Mouse (Mus musculus): Measurements from ENCODE around the gene Ndufb3. TPM values are rescaled to one million over a fixed set of nuclear protein-coding genes. Genes with fewer than 3 reads are reported as not detected.
"Not testable (repeated sequence)": the region's sequence is repeated elsewhere in the genome, so short reads cannot be mapped to it uniquely, and the experiment has no call there.

Ndufb3 gene
- polyA plus RNA-seq, 1 experiment: 268 TPM

DNA sequence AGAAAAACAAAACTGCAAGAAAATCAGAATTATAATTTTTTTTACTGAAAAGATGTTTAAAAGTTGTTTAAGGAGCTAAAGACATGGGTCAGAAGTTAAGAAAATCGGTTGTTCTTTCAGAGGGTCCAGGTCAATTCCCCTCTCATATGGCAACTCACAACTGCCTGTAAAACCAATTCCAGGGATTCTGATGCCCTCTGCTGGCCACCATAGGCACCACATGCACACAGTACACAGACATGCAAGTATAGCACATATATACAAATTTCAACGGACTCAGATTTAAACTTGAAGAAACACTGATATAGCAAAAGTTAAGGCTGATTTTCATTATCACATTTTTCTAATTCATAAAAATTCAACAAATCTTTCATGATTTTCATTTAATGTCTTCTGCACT is 7.0 kb upstream of the Ndufb3 start:
- Histone ChIP-seq H3K27ac (ENCODE audit: insufficient read depth, low read length) (no peak overlapping the region), H3K4me3 (replicated peaks; ENCODE audit: insufficient read depth, low read depth, low read length) (no peak overlapping the region), H3K4me1 (ENCODE audit: control insufficient read depth, insufficient read depth, low read length) (no peaks in the 10 kb centered on the region), H3K27me3 (ENCODE audit: control insufficient read depth, insufficient read depth, low read length) (no peaks in the 10 kb centered on the region)
- TF ChIP-seq POLR2A (IDR thresholded peaks at IDR 0.05; ENCODE audit: borderline replicate concordance, insufficient read depth, low read length): no peak
- TF ChIP-seq CTCF (IDR thresholded peaks at IDR 0.05; ENCODE audit: borderline replicate concordance, insufficient read depth, low read depth, low read length): peak; percentile 31; the same call in 1 of the 2 replicates
- no peak for DNase-seq
- 93% methylated on average over 2 of the region's 2 CpGs for WGBS

DNA sequence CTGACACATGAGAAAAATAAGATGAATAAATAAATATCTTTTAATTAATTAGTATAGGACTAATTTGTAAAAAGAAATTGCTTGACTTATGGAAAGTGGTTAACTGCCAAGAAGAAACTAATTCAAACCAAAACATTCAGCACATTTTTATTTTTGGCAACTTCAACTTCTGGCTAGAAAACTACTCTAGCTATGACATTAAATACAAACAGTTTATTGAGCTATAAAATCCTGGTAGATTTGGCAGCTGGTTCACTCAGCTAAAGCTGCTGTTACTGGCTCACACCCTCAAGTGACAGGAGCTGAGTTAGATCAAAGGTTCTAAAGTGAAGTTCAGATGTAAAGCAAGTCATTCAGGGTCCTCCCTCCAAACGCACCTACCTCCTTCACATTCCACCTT is 3.6 kb upstream of the Ndufb3 start:
- Histone ChIP-seq H3K27ac (ENCODE audit: insufficient read depth, low read length) (no peak overlapping the region), H3K4me3 (replicated peaks; ENCODE audit: insufficient read depth, low read depth, low read length) (no peak overlapping the region), H3K4me1 (ENCODE audit: control insufficient read depth, insufficient read depth, low read length) (no peaks in the 10 kb centered on the region), H3K27me3 (ENCODE audit: control insufficient read depth, insufficient read depth, low read length) (no peaks in the 10 kb centered on the region)
- no peak for DNase-seq
- no peak for TF ChIP-seq POLR2A (IDR thresholded peaks at IDR 0.05; ENCODE audit: borderline replicate concordance, insufficient read depth, low read length)
- no peak for TF ChIP-seq CTCF (IDR thresholded peaks at IDR 0.05; ENCODE audit: borderline replicate concordance, insufficient read depth, low read depth, low read length)
- WGBS: 77% methylated on average over 1 of the region's 1 CpGs

- H3K27ac ChIP-seq (ENCODE audit: insufficient read depth, low read length): no peak overlapping the region
- H3K4me1 ChIP-seq (ENCODE audit: control insufficient read depth, insufficient read depth, low read length): no peaks in the 10 kb centered on the region
- no peaks in the 10 kb centered on the region for H3K27me3 ChIP-seq (ENCODE audit: control insufficient read depth, insufficient read depth, low read length)
- WGBS: 49% methylated on average over 1 of the region's 1 CpGs
- TF ChIP-seq POLR2A (IDR thresholded peaks at IDR 0.05; ENCODE audit: borderline replicate concordance, insufficient read depth, low read length): no peak
- TF ChIP-seq CTCF (IDR thresholded peaks at IDR 0.05; ENCODE audit: borderline replicate concordance, insufficient read depth, low read depth, low read length): peak; percentile 8; the same call in 1 of the 2 replicates
- peak overlapping the region; percentile 32 for H3K4me3 ChIP-seq (replicated peaks; ENCODE audit: insufficient read depth, low read depth, low read length)
- DNase-seq: peak in 1 of 2 experiments; percentile 69
Observed at GRCm38 (mm10) chr1:58584271-58584670, 1.9 kb upstream of the Ndufb3 start.

DNA sequence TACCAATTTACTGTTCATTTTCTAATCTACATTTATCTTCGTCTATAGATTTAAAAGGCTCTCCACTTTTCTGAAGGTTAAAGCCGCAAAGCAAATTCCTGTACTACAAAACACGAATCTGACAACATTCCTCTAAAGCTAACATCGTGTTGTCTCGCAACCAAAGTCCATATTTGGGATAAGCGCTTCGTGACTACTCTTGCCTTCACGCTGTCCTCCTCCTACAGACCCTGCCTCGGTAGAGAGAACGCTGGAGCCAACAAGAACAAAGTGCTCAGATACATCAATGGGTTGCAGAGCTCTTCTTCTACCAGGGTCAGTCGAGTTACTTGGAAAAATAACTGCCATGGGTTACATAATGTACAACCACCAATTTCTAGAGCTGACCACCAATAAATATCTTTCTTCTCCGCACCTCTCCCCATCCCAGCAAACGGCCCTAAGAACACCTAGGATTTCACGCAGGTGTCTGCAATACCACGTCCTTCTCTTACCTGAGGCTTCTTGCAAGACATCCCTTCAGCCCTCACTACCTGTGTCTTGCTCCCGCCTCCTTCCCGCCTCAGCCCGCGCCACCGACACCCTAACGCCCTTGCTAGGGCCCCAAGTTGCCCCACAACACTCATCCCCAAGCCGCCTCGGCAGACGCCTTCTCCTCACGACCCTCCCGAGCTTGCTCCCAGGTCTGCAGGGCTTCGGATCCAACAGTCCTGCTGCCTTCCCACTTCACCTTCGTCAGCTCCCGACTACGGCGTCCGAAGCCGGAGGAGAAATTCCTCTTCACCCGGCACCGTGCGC is 612 bp upstream of the Ndufb3 start:
- TF ChIP-seq CTCF (IDR thresholded peaks at IDR 0.05; ENCODE audit: borderline replicate concordance, insufficient read depth, low read depth, low read length) (no peak), POLR2A (IDR thresholded peaks at IDR 0.05; ENCODE audit: borderline replicate concordance, insufficient read depth, low read length) (no peak)
- Histone ChIP-seq H3K27me3 (ENCODE audit: control insufficient read depth, insufficient read depth, low read length) (no peaks in the 10 kb centered on the region), H3K4me1 (ENCODE audit: control insufficient read depth, insufficient read depth, low read length) (no peaks in the 10 kb centered on the region), H3K4me3 (replicated peaks; ENCODE audit: insufficient read depth, low read depth, low read length) (peak overlapping the region; percentile 89), H3K27ac (ENCODE audit: insufficient read depth, low read length) (peak overlapping the region; percentile 67)
- WGBS: 2% methylated on average over 36 of the region's 36 CpGs
- peak in 1 of 2 experiments; percentile 39 for DNase-seq

- no peak for DNase-seq
- no peaks in the 10 kb centered on the region for H3K4me1 ChIP-seq (ENCODE audit: control insufficient read depth, insufficient read depth, low read length)
- H3K4me3 ChIP-seq (replicated peaks; ENCODE audit: insufficient read depth, low read depth, low read length): no peak overlapping the region
- H3K27me3 ChIP-seq (ENCODE audit: control insufficient read depth, insufficient read depth, low read length): no peaks in the 10 kb centered on the region
- H3K27ac ChIP-seq (ENCODE audit: insufficient read depth, low read length): no peak overlapping the region
- 70% methylated on average over 1 of the region's 1 CpGs for WGBS
- TF ChIP-seq CTCF (IDR thresholded peaks at IDR 0.05; ENCODE audit: borderline replicate concordance, insufficient read depth, low read depth, low read length): no peak
- TF ChIP-seq POLR2A (IDR thresholded peaks at IDR 0.05; ENCODE audit: borderline replicate concordance, insufficient read depth, low read length): no peak
Observed at GRCm38 (mm10) chr1:58587491-58587890, 1.3 kb downstream of the Ndufb3 start.

DNA sequence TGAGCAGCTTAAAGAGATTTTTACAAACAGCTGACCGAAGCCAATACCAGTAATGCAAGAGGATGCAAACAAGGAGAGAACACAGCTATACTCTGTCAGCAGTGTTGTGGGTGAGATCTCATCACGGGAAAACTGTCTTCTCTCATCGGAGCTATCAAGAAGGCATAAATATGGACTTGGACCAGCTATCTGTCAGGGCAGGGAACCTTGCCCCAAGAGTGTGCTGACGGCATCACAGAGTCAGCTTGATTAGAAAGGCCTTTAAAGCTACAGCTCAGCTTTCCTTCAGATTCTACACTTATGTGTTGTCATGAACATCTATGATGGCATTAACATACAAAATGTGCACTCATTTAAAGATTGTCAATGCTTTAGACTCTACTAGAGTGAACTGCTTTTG is 16.5 kb downstream of the Ndufb3 start:
- WGBS: 71% methylated on average over 4 of the region's 4 CpGs
- no peaks in the 10 kb centered on the region for H3K27me3 ChIP-seq (ENCODE audit: control insufficient read depth, insufficient read depth, low read length)
- H3K4me1 ChIP-seq (ENCODE audit: control insufficient read depth, insufficient read depth, low read length): no peaks in the 10 kb centered on the region
- no peak for TF ChIP-seq CTCF (IDR thresholded peaks at IDR 0.05; ENCODE audit: borderline replicate concordance, insufficient read depth, low read depth, low read length)
- no peak for TF ChIP-seq POLR2A (IDR thresholded peaks at IDR 0.05; ENCODE audit: borderline replicate concordance, insufficient read depth, low read length)
- no peak overlapping the region for H3K4me3 ChIP-seq (replicated peaks; ENCODE audit: insufficient read depth, low read depth, low read length)
- DNase-seq: no peak
- no peak overlapping the region for H3K27ac ChIP-seq (ENCODE audit: insufficient read depth, low read length)

DNA sequence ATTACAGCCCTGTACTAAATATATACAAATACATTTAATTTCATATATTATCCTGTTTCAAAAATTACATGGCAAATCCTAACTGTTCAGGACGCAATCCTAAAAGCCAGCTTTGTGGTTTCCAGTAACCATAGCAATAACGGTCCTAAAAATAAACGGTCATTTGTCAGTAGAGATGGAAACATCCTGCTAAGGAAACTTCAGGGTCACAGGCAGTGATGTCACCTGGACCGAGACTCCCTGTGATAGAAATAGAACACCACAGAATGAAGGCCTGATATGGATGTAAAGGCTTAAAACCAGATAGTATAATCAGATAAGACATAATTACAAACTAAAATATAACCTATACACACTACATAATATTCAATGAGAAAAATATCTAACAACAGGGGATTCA is 17.6 kb downstream of the Ndufb3 start:
- DNase-seq: no peak
- Histone ChIP-seq H3K27ac (ENCODE audit: insufficient read depth, low read length) (no peak overlapping the region), H3K4me3 (replicated peaks; ENCODE audit: insufficient read depth, low read depth, low read length) (no peak overlapping the region), H3K27me3 (ENCODE audit: control insufficient read depth, insufficient read depth, low read length) (no peaks in the 10 kb centered on the region), H3K4me1 (ENCODE audit: control insufficient read depth, insufficient read depth, low read length) (no peaks in the 10 kb centered on the region)
- TF ChIP-seq POLR2A (IDR thresholded peaks at IDR 0.05; ENCODE audit: borderline replicate concordance, insufficient read depth, low read length) (no peak), CTCF (IDR thresholded peaks at IDR 0.05; ENCODE audit: borderline replicate concordance, insufficient read depth, low read depth, low read length) (no peak)
- WGBS: 83% methylated on average over 4 of the region's 4 CpGs

GRCm38 (mm10) chr1:58609591-58609990 is 23.4 kb downstream of the Ndufb3 start:
- H3K27ac ChIP-seq (ENCODE audit: insufficient read depth, low read length); H3K27me3 ChIP-seq (ENCODE audit: control insufficient read depth, insufficient read depth, low read length); H3K4me3 ChIP-seq (replicated peaks; ENCODE audit: insufficient read depth, low read depth, low read length); H3K4me1 ChIP-seq (ENCODE audit: control insufficient read depth, insufficient read depth, low read length); DNase-seq: not testable (repeated sequence)
- 90% methylated on average over 5 of the region's 5 CpGs for WGBS
